Mouse (Mus musculus): ENCODE data around the gene Pitx2.
A peak's percentile ranks its signal among the peaks of the same experiment; 100 is the strongest.

The Pitx2 gene

DNA sequence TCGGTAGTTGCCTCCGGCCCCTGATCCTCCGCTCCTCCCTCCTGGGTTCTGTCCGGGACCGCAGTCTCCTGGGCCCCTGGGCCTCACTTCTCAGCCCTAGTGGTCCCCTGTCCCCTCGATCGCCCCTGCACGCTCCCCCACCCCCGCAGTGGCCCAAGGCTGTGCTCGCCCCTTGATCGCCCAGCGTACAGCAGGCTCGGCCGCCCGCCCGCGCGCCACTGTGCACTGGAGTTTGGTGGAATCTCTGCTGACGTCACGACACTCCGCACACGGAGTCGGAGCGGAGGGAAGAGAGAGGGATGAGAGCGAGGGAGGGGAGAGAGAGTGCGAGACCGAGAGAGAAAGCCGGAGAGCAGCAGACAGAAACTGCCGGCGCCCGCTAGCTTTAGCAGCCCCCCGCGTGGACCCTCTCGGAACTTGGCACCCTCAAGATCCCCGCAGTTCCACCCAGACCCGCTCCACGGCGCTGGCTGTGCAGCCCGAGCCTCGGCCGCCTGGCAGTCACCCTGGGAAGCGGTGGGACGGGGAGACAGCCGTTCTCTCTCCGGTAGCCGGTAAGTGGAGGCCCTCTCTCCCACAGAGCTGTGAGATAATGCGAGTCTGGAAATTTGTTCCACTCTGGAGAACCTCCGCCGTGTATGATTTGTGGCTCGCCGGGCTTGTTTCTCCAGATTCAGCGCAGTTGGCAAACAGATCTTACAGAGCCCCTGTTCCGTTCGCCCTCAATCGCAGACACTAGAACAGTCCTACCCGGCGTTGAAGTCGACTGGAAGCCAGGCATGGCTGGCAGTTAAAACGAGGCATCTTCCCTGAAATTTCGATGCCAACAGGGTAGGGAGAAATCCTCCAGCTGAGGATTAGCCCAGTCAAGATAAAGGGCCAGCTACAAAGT lies at the start of gene Pitx2:
Pitx2 (plus strand) TSS at position 270 of the 892 bp plus-strand sequence.
- no peak for DNase-seq

DNA sequence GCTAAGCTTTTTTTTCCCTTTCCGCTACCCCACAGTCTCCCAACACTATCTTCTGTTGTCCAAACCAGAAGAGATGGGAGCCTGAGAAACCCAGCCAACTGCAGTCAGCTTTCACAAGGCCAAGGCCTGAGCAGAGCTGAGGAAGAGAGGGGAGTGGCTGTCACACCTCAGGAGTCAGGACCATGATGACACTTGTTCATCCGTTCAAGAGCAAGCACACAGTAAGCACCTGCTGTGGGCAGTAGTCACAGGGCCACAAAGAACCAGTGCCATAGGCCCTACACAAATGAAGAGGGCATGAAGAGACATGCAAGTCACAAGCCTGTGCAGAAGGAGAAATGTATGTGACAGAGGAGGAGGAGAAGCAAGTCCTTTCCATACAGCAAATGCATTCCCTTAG lies 49.7 kb upstream of the Pitx2 start:
- no peak for DNase-seq

DNA sequence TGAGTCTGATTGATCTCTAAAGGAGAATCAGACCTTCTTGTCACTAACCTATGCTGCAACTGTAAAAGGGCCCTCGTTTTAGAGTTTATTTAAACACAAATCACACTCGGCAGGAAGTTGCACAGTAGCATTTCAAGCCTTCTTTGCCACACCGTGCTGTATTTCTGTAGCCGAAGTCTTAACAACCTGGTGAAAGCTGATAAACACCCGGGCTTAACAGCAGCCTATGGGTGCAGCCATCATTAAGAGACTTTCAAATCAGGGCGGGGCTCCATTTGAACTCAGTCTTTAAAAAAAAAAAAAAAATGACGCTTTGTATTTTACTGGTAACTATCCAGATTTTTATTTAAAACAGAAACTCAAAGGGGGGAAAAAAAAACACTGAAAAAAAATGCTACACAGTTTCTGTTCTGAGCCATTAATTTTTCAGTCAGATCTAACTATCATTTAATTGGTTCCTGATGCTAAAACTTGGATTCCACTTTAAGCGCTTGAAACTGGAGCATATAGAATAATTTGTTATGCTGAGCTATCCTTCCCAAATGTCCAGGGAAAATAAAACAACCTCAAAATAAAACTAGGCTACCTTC lies 48.5 kb upstream of the Pitx2 start:
- no peak for DNase-seq

DNA sequence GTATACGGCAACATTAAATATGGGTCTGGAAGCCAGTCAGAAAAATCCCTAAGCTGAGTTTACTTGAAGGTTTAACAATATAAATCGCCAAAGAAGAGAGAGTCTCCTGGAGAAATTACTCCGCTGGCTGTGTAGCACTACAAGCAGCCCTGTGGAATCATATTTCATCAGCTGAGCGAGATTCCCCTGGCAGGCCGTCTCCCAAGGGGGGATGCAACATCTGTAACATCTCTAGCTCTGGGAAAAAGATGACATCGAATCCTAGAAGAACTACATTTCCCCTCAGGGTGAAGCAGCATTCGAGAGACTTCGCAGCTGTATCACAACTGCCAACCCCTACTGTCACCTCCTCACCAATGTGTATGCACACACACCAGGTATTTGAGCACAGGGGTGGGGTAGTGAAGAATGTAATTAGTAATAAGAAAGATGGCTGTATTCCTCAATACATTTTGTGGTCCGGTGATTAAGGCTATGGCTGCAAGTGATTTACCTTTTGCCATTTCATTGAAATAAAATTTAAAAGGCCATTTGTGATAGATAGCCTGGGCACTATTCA lies 40.8 kb upstream of the Pitx2 start:
- no peak for DNase-seq

DNA sequence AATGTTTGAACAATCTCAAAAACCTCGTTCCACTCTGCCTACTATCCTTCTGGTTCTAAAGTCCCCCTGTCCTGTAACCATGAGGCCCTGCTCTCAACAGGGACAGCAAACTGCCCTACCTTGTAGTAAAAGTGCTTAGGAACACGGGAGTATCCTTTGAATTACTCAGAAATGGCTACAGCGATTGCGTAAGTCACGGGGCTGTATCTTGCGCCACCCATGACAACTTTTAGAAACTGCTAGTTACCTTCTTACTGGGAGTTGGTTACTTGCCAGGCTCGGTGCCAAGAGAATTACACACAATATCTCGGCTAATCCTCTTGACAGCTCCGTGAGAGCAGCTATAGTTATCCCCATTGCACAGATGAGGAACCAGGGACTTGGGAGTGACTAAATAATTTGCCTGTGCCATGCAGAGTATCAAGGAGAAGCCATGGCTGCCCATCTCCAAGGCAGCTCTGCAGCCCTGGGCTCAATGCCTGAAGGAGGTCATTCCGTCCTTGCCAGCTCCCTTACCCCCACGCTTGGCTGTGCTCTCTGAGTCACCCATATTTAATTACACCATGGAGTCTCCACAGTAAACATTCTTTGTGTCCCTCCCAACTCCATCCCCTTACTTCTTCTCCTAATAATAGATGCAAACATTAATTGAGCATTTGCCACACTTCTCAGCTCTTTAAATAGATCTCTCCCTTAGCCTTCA lies 38.2 kb upstream of the Pitx2 start:
- no peak for DNase-seq

DNA sequence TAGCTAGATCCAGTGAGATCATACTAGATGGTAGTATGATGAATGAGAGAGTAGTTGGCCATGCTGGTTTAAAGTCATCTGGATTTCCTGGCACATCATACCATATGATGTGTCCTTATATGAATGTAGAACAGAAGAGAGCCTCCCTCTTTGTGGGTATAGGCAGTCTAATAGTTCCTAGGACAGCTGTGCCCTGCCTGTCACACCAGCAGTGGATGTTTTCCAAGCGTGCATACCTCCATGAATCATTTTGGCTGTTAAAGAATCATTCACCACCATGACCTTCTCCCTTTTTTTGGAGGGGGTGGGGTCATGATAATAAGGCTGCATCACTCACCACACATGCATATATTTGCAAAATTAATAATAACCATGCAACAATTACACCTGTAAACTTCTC lies 35.4 kb upstream of the Pitx2 start:
- no peak for DNase-seq

DNA sequence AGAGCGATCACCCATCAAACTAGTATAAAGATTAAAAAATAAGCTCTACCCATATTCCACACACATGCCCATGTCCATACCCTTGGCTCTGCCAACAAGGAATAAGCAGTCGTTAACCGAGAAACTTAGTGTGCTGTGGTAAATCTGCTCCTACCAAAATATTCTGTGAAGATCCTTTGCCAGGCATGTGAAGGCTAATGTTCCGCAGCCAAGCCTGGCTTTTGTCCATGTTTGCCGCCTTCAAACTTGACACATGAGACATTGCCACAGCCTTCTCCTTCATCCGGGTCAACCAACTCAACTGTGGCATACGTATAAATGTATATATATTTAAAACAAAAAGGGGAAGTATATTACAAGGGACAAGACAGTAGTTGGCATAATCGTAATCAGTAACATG lies 34.0 kb upstream of the Pitx2 start:
- DNase-seq: no peak

DNA sequence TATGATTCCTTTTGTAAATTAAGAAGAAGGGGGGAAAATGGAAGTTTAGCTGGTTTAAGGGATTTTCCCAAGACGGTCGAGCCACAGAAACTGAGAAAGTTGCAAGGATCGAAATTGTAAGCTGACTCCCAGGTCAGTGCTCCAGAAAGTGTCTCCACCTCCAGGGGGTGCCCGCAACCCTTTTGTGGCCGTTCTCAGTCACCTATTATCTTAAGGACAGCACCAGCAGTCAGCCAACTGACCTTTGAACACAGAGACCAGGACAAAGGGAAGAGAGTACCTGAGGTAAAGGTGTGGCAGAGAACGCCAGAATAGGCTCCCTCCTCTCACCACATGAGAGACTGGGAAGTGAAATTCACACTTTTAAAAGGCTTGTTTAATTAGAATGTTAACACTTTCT lies 33.0 kb upstream of the Pitx2 start:
- DNase-seq: peak; percentile 23

DNA sequence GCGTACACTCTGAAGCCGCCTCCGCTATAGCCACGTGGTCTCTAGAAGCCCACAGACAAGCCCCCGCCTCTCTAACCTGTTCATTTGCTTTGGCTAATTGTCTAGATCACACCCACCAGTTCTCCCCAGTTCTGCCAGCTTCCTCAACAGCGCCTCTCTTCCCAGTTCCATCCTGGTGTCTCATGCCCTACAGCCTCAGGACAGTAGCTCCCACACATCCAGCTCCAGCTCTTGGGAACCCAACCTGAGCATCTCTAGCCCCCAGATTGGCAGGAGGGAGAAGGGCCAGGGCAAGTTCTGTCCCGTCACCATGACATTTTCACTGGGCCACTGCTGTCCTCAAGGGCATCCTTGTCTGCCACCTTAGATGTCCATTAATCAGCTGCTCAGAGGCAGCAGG lies 29.3 kb upstream of the Pitx2 start:
- DNase-seq: no peak

DNA sequence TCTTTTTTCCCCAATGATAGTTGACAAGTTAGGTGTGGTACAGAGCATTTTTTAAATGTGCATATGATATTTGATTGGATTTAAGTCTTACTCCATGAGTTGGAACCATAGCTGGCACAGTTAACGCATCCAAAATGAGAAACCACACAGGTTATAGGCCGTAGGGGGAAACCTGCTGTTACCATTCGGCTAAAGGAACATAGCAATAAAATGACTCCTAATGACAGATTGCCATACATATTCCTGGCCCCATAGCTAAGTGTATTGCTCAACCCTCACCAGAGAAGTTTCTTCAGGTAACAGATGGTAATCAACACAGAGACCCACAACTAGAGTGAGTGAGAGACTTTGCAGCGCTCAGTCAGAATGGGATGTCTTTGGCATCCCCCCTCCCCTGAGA lies 27.9 kb upstream of the Pitx2 start:
- DNase-seq: no peak

DNA sequence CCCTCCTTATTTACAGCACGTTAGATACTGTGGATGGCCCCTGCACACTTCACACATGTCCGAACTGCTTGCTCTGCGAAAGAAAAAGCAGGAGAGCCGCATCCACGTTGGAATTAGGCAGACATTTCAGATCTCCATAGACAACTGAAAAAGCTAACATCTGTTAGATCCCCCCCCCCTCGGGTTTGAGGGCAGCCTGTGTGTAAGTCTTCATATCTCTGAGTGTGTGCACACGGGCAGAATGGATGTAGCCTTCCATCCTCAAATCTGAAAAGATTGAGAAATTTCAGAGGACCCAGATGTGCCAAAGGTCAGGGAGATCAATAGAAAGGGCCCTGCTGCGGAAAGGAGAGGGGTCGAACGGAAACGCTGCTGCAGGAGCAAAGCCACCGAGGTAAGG lies 5.2 kb upstream of the Pitx2 start:
- DNase-seq: no peak

DNA sequence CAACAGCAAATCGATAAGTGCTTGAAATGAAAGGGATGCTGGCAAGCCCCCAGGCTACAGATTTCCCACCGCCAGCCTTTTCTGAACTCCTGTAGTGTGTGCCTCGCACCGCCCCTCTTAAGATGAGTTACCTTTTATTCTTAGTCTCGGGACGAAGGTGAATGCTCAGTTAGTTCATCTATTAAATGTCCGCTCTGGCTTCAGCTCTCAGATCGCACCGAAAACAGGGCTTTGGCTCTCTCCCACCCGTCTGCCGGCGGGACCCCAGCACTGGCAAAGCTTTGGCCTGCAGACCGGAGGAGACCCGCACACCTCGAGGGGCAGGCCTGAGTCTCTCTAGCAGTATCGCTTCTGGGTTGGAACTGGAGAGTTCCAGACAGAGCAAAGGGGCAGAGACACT lies 4.6 kb upstream of the Pitx2 start:
- no peak for DNase-seq

DNA sequence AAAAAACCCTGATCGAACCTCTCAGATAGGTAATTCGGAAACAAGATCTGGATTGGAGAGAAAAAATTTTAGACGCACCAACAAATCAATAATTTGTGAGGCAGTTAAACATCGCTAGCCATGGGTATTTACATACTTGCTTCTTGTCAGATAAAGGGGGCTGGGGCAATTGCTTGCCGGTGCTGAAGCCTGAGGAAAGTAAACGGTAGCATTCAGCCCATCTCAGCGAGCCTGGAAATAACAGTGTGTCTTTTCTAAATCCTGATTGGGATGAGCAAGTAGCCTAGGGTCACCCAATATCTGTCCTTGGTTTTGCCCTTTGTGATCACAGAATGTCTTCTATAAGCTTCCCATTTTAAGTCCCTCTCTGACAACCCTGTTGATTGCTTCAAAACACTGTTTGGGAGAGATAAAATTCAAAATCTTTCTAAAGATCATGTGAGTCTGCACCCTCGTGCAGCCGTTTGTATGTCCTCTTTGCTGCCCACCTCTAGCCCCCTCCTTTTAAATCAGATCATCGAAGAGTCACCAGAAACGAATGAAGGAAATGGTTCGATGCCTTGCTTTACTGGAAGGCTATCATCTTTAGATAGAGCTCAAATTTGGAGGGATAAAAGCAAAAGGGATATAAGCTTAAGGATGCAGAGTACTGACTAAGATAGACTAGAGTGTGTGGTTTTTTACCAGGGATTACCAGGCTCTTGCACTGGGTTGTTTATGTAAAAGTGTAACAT lies 3.7 kb upstream of the Pitx2 start:
- no peak for DNase-seq

DNA sequence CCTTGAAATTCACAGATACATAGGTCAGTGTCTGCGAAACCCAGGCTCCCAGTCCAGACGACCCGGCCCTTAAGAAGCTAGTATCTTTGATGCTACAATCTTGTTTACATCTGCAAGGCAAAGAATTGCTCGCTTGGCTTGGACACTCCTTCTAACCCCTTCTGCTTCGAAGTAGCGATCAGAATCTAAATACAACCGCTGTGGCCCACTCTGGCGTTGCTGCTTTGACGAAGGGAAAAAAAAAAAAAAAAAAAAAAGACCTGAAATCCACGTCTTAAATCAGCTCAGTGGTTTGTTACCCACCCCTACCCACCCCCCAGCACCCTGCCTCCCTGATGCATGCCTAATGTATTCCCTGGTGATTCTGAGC lies 3.1 kb upstream of the Pitx2 start:
- DNase-seq: no peak

DNA sequence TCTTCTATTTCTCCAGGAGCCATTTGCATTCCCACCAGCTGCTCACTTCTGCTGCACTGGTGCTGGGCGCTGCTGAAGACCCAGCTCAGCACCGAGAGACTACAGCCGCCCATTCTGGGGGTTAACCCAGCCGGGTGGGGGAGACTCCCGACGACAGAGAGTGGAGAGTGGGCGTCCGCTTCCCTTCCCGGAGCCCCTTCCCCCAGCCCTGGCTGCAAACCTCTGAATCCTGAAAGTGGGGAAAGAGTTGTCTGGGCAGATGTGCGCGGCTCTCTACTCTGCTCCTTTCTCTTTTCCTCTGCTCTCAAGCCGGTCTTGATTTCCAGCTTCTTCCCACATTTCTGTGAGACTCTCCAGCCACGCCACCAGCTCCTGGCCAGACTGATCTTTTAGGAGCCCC lies 2.6 kb upstream of the Pitx2 start:
- no peak for DNase-seq

DNA sequence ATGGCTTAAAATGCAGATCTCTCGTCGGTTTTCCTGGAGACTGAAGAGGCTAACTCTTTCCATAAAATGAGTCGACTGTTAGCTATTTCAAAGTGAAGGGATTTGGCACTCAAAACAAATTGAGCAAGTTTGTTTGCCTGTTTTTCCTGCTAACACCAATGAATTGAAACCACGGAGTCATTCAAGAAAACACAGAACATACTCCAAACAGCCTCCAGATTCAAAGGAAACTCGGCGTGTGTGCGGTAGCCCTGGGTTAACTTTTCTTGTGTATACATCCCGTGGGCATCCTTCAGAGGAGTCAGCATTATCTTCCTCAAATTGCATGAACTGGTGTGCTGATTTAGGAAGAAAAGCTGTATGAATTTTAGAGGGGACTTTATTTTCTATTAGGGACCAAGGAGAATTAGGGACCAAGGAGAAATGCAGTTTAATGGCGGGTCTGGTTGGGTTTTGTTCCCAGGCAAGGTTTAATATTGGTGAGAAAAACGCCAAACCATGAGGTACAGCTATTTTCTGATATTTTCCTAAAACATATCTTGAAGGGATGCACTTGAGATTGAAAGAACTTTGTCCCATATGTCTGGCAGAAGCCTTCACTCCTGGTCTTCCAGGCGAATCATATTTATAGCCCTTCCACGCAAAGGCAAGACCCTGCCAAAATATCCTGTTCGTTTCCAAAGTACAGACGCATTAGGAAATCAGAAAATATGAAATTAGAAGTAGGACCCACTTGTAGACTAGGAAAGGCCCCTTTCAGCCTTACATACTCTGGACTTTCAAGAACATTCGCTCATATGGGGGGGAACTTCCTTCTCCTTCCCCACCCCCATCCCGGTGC lies 1.7 kb upstream of the Pitx2 start:
- DNase-seq: no peak

DNA sequence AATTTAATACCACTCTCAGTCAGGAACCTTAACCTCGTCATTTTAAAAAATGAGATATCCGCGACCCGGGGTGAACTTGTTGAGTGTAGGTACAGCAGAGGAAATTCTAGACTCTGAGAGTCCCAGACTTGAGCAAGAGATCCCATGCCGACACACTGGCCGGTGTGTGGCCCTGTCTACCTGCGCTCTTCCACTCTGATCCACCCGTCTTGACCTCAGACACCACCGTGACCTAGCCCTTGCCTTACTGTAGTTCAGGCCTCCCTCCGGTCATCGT lies 1.1 kb upstream of the Pitx2 start:
- no peak for DNase-seq

DNA sequence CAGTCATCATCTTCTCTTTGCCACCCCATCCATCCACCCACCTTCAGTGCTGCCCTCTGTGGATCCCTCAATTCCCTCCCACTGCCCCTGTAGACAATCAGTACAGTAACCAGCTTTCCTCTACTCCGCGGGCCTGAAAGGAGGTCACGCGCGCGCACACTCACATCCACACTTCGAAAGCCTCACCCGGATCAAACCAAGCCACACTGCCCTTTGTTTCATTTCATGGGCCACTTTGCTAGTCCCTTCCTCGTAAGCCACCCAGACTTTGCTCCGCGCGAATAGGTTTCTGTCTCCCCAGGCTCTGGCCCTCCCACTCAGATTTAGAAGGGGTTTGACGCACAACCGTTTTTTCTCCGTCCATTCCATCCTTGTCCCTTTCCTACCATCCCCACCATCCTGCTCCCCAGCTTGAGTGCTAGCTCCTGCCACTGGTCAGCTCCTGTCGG lies 494 bp upstream of the Pitx2 start:
- DNase-seq: no peak

DNA sequence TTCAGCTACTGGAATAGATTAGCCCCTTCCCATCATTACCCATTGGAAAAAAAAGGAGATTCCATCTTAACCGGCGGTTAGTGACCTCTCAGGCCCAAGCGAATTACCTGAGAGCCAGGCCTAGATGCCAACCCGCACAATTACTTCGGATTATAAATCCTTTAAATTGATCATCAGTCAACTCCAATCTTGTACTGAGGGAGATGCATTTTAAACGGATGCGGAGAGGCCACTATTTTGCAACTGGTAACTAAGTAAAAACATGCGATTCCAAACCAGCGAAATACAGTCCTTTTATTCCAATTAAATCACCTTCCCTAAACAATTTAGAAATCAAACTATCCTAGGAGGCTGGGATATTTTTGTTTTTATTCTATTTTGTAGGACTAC lies 818 bp downstream of the Pitx2 start:
- no peak for DNase-seq

DNA sequence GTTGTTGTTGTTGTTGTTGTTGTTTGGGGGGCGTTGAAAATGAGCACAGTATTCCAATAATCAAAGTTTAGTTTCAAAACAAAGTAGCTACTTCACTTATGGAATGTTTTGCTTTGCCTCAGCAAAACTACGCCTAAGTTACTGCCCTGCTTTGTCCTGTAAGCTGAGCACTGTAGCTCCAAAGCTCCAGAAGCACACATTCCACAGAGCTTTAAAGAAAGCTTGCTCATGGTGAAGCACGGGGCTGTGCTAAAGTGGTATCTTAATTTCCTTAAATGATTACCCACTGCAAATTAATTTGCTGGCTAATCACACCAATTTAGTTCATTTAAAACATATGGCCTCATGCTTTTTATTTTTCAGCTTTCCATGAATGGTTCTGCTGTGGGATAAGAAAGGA lies 1.5 kb downstream of the Pitx2 start:
- no peak for DNase-seq

DNA sequence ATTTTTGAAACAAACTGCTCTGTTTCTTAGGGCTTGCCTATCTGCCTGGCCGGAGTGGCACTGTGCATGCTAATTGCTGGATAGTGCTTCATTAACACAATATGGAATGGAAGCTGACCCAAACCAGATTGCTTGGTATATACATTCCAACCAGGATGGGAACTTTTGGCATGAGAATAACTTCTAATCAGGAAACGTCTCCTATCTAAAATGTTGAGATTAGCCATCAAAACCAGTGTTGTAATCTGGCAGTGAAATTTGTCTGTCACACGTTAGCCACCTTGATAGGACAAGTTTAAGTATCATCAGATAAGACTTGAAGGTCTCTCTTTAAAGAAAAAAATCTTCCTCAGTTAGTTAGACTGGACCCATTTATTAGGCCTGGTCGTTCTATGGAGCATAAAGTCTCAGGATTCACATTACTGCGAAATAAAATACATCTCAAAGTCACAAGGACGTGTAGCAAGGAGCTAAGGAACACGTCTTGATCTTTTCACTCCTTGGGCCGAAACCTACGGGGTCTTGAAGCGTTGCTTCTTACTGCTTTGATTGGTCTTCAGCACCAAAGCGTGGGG lies 2.1 kb downstream of the Pitx2 start:
- no peak for DNase-seq

Measured in kidney, postnatal 14 days (tissue).